Mouse (Mus musculus): ENCODE data around the gene Larp4.

GRCm38 (mm10) chr15:100006180-100006579 is 36.3 kb downstream of the Larp4 start:
- TF ChIP-seq POLR2A (IDR thresholded peaks at IDR 0.05; ENCODE audit: extremely low read depth, insufficient read depth, low read length) (no peak), CTCF (IDR thresholded peaks at IDR 0.05; ENCODE audit: low read depth, low read length) (no peak)

Measured in liver, adult 2 months (tissue).